Mouse (Mus musculus) spleen, postnatal 10 days (tissue): ENCODE results near the gene Idh3a.
"Not testable (repeated sequence)": the region's sequence is repeated elsewhere in the genome, so short reads cannot be mapped to it uniquely, and the experiment has no call there.

Experiments
- DNase-seq, 2 experiments: peaks; one replicate each; pipeline ENCODE4 v3.0.0; 2021 to 2022; ENCODE audit warnings: low spot score in 2 of 2

Gene Idh3a

DNA sequence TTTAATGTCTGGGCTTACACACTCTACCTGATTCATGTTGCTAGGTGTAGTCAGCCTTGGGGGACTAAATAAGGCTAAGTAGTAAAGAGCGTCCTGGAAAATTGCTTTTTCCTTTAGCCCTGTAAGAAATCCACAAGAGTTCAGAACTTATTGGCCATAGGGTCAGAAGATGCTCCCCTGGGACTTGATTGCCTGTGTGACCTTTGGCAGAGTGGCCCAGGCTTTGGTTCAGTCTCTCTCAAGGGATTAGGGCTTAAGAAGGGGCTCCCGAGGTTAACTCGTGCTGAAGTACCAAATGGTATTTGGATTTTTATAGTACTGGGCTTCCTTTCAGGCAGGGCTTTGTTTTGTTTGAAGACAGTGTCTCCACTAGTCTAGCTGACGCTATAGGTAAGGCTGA, 1.7 kb downstream of the Idh3a start:
- DNase-seq = no peak

GRCm38 (mm10) chr9:54593652-54594051, 7.5 kb downstream of the Idh3a start:
- not testable (repeated sequence) for DNase-seq

- no peak for DNase-seq
Observed at GRCm38 (mm10) chr9:54596752-54597465, 10.8 kb downstream of the Idh3a start.

DNA sequence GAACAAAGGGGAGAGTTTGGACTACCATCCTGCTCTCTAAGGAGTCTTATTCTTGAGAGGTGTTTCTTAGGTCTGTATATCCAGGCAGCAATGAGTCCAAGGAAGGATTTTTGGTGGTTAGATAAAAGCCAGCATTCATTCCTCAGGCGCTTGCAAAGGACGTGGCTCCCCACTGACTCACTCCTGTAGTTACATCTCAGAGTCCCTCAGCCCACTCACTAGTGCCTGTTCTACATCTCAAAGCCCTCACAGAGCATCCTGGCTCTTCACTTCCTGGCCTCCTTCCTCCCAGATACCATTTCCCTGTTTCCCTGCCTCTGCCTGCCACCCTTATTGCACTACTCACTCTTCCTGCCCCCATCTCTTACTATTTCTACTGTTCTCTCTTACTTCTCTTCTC, 16.3 kb downstream of the Idh3a start:
- DNase-seq = no peak

DNA sequence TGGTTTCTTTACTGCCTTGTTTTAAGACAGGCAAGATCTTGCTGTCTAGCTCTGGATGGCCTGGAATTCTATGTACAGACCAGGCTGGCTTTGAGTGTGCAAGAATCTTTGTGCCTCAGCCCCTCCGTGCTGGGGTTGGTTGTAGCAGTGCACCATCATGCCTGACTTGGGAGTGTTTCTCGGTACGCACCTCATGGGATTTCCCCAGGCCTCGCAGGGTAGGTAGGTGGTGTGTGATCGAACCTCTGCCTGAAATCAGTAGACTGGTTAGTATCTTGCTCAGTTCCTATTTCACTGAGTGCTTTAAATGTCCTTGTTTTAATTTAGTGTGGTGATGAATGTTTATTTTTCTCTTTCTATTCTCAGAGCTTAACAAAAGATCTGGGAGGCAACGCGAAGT, 16.8 kb downstream of the Idh3a start:
- no peak for DNase-seq

DNA sequence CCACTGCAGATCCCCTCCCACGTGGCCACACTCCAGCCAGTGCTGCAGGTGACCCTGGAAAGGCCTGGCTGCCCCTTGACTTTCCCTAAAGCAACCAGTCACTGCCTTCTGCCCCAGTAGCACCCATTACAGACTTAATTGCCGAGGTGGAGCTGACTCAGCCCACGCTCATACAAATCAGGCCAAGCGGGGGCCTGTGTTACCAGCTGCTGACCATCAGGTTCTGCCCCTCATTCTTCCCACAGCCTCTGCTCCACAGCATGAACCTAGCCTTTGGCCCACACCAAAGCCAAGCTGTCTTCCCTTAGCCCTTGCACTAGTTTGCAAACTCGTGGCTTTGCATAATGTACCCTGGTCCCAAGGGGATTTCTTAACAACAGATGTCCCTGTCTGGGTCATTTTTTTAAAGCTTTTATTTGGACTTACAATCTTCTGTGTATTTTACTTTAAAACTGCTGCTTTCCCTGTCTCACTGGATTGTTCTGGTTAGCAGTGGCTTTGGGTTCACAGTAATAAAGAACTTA, 18.1 kb downstream of the Idh3a start:
- no peak for DNase-seq

- peak; percentile 36 to 79 for DNase-seq
Observed at GRCm38 (mm10) chr9:54604886-54605285, 18.8 kb downstream of the Idh3a start.

GRCm38 (mm10) chr9:54612781-54613191, 26.7 kb downstream of the Idh3a start:
- DNase-seq = no peak

DNA sequence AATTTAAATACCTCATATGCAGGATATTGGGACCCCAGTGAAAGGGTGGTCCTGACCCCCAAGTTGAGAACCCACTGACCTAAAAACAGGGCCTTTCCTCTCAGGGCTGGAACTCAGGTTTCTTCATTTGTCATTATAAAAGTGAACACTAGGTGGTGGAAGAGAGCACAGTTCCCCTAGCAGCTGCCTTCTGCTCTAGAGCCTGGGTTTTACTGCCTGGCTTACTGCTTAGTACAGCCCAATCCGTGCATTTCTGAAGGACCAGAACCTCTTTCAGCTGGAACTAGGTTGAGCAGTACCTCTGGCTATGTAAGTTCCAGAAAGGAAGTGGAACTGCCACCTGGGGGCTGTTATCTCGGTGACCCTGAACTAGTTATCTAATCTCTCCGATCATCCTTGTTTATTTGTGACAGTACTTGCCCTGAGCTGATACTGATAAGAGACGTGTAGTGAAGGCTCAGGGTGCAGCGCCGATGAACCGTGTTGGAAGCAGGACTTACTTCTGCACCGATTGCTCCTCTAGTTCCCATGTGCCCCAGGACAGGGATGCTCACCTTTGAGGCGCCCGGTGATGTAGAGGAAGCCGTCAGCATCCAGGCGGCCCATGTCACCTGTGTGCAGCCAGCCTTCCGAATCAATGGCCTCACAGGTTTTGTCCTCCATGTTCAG, 28.2 kb downstream of the Idh3a start:
- no peak for DNase-seq

DNA sequence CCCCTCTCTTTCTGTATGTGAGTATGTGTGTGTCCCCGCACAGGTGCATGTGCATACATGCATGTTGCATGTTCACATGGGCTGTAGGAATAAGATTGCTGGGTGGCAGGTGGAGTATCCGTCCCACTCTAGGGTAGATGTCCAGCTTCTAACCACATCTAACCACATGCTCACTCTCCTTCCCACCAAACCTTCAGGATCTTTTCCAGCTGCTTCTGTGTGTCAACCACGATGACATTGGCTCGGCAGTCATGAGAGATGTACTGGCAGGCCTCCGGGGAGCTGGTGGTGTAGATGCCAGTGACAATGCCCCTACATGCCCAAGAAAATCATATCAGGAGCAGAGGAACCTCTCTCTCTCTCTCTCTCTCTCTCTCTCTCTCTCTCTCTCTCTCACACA, 41.1 kb downstream of the Idh3a start:
- no peak for DNase-seq

GRCm38 (mm10) chr9:54628752-54629151, 42.6 kb downstream of the Idh3a start:
- DNase-seq = no peak

- no peak for DNase-seq
Observed at GRCm38 (mm10) chr9:54629613-54630261, 43.6 kb downstream of the Idh3a start.

DNA sequence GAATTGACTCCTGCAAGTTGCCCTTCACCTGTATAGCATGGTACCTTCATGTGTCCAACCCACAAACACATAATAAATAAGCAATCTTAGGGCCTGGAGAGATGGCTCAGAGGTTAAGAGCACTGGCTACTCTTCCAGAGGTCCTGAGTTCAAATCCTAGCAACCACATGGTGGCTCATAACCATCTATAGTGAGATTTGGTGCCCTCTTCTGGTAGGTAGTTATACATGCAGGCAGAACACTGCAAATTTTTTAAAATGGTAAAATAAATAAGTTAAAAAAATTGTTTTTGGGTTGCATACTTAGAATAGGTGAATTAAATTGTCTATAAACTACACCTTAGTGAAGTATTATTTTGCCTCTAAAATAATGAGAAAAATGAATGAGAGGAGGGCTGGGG, 44.8 kb downstream of the Idh3a start:
- no peak for DNase-seq

DNA sequence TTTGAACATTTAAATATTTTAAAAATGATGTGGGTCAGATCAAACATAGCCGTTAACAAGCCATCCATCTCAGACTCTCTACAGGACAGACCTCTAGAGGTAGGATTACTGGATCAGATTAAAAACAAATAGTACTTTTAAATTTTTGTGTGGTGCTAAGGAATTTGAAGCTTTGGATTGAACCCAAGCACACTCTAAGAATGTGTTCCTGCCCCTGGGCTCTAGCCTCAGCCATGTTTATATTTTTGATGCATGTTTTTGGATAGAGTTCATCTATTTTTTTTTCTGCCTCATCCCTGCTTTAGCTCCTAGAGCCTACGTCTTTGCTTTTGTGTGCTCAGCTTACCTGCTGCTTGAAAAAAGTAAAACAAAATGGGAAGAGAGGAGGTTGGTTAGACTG, 47.3 kb downstream of the Idh3a start:
- DNase-seq = no peak

- no peak for DNase-seq
Observed at GRCm38 (mm10) chr9:54637510-54638314, 51.6 kb downstream of the Idh3a start.

DNA sequence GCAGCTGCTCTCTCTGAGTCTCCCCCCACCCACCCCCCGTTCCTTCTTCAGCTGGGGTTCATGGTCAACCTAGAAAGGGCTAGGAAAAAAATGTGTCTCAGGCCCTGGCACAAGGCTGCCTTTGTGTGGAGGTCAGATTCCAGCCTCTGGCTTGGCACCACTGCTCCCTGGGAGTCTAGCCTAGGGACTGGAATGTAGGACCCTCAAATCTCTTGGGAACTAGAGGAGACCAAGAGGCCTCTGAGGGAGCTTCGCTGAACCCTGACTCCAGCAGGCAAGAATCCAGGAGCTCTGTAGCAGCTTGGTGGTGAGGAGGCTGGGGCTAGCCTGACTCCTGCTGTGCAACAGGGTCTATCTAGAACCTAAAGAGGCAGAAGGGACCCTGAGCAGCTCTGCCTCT, 53.1 kb downstream of the Idh3a start:
- DNase-seq = no peak

DNA sequence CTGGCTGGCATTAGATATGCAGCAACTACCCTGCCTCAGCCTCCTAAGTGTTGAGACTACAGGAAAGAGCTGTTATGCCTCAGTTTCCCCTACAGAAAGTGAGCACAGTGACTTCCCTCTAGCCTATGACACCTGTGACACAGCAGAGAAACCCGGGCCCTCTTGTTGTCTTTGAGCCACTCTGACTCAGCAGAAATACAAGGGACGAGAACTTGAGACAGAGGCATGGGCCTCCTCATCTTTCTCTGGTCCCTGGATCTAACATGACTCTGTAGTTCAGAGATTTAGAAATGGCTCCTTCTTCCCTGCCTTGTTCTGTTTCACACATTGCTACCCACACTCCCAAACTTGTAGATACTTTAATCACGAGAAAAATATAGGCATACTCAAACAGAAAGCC, 55.4 kb downstream of the Idh3a start:
- DNase-seq = no peak

DNA sequence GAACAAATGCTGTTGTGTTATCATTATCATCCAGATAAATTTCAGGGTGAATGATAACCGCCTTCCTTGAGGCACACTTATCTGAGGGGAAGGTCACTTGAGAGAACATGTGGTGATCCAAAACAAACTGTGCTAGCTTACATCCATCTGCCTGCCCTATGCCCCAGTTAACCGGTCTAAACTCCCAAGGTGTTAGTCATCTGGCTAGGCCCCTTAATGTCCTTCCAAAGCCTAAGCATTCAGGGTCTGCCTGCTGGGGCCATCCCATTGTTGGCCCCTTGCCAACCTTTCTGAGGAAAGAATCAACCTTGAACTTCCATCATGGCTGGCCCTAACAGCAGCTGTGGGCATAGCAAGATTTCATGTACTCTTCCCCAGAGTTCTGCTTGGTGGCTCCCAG, 56.0 kb downstream of the Idh3a start:
- no peak for DNase-seq

DNA sequence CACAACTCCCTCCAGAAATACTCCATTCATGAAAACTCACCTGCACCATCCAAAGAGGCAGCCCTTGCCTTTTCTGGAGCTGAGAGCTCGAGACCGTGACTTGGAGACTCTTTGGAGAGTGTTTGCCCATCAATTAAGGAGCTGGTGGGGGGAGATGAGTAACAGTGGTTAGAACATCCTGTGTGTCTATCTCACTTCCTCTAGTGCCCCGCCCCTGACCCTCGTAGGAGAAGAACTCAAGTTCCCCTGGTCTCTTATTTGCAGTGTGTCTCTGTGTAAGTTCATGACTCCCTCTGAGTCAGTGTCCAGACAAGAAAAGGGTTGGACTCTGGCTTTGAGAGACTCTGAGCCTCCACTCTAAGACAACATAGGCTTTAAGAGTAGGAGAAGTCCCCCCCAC, 56.4 kb downstream of the Idh3a start:
- peak in 1 of 2 experiments; percentile 63 for DNase-seq

- no peak for DNase-seq
Observed at GRCm38 (mm10) chr9:54643179-54643578, 57.0 kb downstream of the Idh3a start.

- no peak for DNase-seq
Observed at GRCm38 (mm10) chr9:54645530-54645929, 59.4 kb downstream of the Idh3a start.

- no peak for DNase-seq
Observed at GRCm38 (mm10) chr9:54646252-54646651, 60.1 kb downstream of the Idh3a start.
